Mouse (Mus musculus): ENCODE data around the gene Parvb. TPM values are rescaled to one million over a fixed set of nuclear protein-coding genes. Genes with fewer than 3 reads are reported as not detected.

Parvb gene
- total and polyA plus RNA-seq, 3 experiments: 0.04 to 2.3 TPM; not detected in 1

GRCm38 (mm10) chr15:84280712-84281347 lies 49.0 kb downstream of the Parvb start:
- H3K36me3 ChIP-seq (replicated peaks in 1 of 2; ENCODE audit: control insufficient read depth in 1 of 2, insufficient read depth in 1 of 2, low read length in 1 of 2): no peaks in the 10 kb centered on the region
- no peak overlapping the region for H3K27ac ChIP-seq (ENCODE audit: insufficient read depth, low read depth)
- H3K79me2 ChIP-seq (replicated peaks; ENCODE audit: control insufficient read depth, extremely low read depth, insufficient read depth, poor library complexity, severe bottlenecking): no peaks in the 10 kb centered on the region
- dilution Hi-C loops (cut with MboI; ENCODE audit: extremely low pct_ligation_motif_present, extremely low pct_unique_long_range_greater_than_20kb, low sequenced_read_pairs): no loop called here
- H3K9ac ChIP-seq (ENCODE audit: insufficient read depth, low read depth): no peak overlapping the region
- no peak for DNase-seq (ENCODE audit: extremely low read depth)
- no peak overlapping the region for H3K4me3 ChIP-seq (replicated peaks in 1 of 3; ENCODE audit: low read depth in 2 of 3, low read length in 2 of 3, poor library complexity in 1 of 3)
- no peaks in the 10 kb centered on the region for H3K4me1 ChIP-seq (ENCODE audit: control insufficient read depth in 1 of 2, insufficient read depth in 2 of 2)
- peaks cover 3% of the 10 kb centered on the region for H3K9me3 ChIP-seq (replicated peaks; ENCODE audit: low read length)
- in situ Hi-C loops (cut with MboI; ENCODE audit: low pct_ligation_motif_present, low pct_unique_long_range_greater_than_20kb, low sequenced_read_pairs): loop anchor here (5.0 kb wide), 2 partner anchors 46 to 331 kb away; no protein-coding TSS in a partner anchor
- TF ChIP-seq KAT2A (IDR thresholded peaks at IDR 0.05; ENCODE audit: insufficient replicate concordance, low read length) (no peak), CHD1 (IDR thresholded peaks at IDR 0.05; ENCODE audit: low read depth, low read length) (no peak), BHLHE40 (IDR thresholded peaks at IDR 0.05; ENCODE audit: low read depth, low read length) (no peak), TBP (conservative IDR thresholded peaks at IDR 0.05; ENCODE audit: low read depth, low read length) (no peak), E2F4 (IDR thresholded peaks at IDR 0.05; ENCODE audit: insufficient replicate concordance, low read depth, low read length) (no peak), PAX5 (IDR thresholded peaks at IDR 0.05; ENCODE audit: low read length) (no peak), RAD21 (IDR thresholded peaks at IDR 0.05; ENCODE audit: low read depth, low read length) (no peak), MAFK (IDR thresholded peaks at IDR 0.05; ENCODE audit: insufficient replicate concordance, low read length) (no peak), JUND (conservative IDR thresholded peaks at IDR 0.05; ENCODE audit: low read depth, low read length) (no peak), ZC3H11A (IDR thresholded peaks at IDR 0.05; ENCODE audit: low read depth, low read length) (no peak), CHD2 (IDR thresholded peaks at IDR 0.05; ENCODE audit: low read length) (no peak), USF1 (IDR thresholded peaks at IDR 0.05; ENCODE audit: low read depth, low read length) (no peak), ZMIZ1 (IDR thresholded peaks at IDR 0.05; ENCODE audit: low read depth, low read length) (no peak), POLR2A (IDR thresholded peaks at IDR 0.05; ENCODE audit: low read depth, low read length) (no peak), SMC3 (IDR thresholded peaks at IDR 0.05; ENCODE audit: low read depth, low read length) (no peak), JUN (IDR thresholded peaks at IDR 0.05; ENCODE audit: insufficient read depth, low read depth, low read length) (no peak), MYC (IDR thresholded peaks at IDR 0.05; ENCODE audit: low read depth, low read length) (no peak), GABPA (IDR thresholded peaks at IDR 0.05; ENCODE audit: insufficient replicate concordance, low read depth, low read length) (no peak), HCFC1 (IDR thresholded peaks at IDR 0.05; ENCODE audit: low read depth, low read length) (no peak), ZNF384 (IDR thresholded peaks at IDR 0.05; ENCODE audit: low read depth, low read length) (no peak)
- peaks cover 77% of the 10 kb centered on the region for H3K27me3 ChIP-seq (replicated peaks)
- no peak overlapping the region for H3K4me2 ChIP-seq (ENCODE audit: insufficient read depth, low read depth, poor library complexity, severe bottlenecking)

Data from CH12.LX (cell line).